Mouse (Mus musculus): Measurements from ENCODE around the gene Bcar3.

Gene Bcar3

DNA sequence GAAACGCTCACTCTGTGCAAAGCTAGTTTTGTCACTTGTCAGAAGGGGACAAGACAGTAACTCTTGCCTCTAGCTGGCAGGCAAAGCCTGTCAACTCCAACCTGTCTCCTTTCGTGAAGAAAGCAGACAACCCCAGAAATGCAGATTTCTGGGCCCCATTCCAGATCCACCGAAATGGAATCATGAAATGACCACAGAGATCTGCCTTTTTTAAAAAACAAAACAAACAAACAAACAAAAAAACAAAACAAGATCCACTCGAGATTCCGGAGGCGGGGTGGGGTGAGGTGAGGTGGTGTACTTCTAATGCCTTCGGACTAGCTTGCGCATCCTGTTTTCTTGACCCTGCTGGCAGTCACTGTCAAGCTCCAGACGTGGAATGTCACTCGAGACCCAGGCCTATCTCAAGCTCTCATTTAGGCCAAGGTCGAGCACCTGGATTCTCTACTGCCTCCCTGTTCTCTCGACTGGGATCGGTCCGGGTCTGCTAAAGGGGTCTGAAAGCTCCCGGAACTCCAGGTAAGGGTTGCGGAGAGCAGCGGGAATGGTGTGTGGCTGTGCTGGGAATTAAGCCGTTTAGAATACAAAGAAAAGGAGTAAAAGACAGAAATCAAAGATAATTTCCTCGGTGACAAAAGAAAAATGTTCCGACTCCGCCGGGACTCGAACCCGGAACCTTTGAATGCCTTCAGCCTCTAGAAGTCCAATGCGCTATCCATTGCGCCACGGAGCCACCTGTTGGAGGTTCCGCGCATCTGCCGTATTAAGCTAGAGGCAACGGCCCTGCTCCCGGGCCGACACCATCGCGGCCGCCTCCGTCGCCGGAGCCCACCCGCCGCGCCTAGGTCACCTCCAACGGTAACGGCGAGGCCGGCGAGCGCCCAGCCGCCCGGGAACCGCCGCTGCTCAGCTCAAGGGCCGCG, 1.4 kb upstream of the Bcar3 start:
- peak; percentile 91 for DNase-seq

DNA sequence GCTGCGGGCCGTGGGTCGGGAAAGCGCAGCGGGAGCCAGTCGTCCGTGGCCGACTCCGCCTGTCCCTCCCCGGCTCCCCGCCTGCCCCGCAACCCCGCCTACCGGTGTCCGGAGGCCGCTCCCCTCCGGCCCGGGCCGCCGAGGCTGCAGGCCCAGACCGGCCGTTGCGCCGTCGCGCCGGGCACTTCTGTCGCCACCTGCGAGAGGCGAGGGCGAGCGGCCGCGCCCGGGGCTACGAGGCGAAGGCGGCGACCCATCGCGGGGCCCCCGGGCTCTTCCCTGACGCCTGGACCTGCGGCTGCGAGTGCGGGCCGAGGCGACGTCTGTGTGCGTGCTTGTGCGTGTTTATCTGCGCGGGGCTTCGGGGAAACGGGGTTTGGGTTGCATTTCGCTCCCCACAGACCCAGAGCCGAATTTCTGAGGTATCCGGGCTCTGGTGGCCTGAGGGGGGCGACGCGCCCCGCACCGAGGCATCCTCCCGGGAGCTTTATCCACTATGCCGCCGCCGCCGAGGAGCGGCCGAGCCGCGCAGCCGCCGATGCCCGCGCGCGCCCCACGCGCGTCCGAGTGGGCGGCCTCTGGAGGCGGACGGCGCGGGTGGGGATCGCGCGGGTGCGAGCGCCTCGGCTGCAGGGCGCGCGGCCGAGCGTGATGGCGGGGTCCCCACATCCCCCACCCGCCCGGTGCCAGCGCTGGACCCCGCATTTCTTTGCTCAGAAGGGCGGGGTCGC, 548 bp upstream of the Bcar3 start:
- peak; percentile 89 for DNase-seq

DNA sequence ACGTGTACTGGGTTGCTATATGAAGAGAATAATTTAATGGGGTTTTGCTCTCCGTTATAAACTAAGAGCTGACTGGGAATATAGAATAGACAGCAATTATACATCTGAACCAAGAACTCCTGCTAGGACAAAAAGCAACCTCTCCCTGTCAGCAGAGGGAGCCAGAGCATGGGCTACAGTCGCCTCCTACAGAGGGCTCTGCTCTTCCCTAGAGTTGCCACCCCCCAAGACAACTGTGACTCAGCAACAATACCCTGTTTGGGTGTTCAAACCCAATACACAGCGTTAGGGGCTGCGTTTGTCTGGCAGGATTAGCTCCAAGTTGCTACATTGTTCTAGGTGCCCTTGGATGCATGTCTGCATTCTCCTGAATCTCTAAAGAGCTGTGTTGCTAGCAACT, 1.6 kb downstream of the Bcar3 start:
- peak; percentile 78 for DNase-seq

DNA sequence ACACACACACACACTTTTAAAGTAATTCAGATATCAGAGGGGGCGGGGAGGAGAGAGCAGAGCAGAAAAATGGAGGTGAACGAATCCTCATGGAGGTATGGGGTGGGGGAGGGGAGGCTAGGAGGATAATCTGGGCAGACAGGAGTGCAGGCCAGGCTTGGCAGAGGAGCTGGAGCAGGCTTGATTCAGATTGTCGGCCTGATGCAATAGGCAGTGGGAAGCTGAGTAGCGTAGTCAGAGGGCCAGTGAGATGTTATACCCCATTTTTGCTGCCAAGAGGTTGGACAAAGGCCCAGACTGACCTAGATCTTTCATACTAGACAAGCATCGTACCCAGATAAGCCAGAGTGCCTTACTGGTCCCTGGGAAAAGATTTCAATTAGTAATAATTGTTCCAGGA, 3.0 kb downstream of the Bcar3 start:
- DNase-seq = no peak

DNA sequence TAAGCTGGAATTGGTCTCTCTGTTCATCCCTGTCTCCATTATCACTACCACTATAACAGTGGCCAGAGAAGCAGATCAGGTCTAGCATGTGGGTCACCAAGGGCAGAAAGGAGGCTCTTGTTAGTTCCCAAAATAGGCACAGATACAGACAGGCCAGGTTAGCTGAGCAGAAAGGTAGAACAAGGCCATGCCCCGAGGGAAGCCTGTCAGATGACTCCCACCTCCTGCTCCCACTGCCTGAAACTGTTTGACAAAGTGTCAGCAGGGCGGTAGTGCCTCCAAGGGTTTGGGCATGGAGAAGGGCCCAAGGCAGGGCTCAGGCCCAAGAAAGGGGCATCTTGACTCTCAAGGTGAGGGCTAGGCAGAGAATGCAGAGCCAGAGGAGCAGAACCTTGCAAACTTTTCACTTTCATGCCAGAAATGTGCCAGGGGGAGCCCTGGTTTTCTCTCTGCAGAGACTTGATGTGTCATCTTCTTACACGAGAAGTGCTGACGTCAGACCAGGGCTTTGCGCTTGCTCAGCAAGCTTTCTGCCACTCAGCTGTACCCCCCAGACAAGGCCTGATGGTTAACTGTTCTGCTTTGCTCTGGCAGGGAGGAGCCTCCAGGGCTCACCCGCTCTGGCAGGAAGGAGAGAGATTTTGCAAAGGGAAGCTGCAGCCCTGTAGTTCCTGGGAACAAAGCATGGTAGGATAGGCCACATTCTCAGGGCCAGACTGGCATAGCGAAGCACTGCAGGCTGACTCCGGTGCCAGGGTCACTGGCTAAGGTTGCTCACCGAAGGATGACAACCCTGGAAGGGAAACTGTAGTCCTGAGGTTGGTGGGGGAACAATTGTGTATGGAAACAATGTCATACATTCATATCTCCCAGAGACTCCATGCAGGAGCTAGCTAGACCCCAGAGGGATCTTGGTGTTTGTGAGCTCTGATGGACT, 7.3 kb downstream of the Bcar3 start:
- DNase-seq = peak; percentile 46

DNA sequence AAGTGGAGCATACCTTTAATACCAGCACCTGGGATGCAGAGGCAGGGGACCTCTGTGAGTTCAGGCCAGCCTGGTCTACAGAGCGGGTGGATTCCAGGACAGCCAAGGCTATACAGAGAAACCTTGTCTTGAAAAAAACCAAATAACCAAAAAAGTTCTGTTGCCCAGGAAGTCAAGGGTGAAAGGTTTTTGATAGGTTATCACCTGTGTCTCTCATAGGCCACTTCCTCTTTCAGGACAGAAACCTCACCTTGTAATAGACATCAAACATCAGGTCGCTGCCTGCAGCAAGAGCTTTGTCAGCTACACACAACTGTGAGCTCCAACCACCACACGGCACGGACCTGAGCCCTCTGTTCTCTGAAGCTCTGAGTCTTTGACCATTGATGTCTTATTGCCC, 10.6 kb downstream of the Bcar3 start:
- no peak for DNase-seq

DNA sequence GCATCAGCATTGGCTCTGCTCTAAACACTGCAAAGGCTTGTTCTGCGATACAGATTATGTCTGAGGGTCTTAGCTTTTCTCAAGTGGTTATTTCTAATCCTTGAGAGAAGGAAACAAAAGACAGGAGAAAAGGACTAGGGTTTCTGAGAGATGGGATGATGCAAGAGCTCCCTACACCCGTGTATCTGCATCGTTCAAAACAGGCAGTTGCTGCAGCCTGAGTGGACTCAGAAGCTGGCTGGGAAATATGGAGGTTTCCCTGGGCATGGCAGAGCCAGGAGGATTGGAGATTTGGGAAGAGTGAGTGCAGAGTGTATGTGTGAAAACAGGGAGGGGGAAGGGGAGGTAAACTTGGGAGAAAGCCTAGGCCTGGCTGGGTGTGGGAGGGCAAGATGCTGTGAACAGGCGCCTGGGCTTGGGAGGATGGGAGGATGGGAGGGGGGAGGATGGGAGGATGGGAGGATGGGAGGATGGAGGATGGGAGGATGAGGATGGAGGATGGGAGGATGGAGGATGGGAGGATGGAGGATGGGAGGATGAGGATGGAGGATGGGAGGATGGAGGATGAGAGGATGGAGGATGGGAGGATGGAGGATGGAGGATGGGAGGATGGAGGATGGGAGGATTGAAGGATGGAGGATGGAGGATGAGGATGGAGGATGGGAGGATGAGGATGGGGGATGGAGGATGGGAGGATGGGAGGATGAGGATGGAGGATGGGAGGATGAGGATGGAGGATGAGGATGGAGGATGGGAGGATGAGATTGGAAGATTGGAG, 14.1 kb downstream of the Bcar3 start:
- DNase-seq = no peak

DNA sequence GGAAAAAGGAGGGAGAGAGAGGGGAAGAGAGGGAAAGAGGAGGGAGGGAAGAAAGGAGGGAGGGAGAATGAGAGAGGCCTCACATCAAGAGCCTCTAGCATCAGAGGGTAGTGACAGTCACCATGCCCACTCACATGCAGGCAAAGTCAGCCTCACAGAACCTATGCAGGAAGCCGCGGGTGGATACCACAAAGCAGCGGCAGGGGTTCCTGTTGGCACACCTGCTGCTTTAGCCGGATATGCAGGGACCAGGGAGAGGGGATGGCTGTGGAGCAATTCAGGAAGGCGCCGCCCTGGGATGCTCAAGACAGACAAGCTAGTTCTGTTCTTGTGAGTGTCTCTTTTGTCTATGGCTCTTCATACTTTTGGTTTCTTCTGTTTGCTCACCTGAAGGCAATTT, 15.0 kb downstream of the Bcar3 start:
- no peak for DNase-seq

DNA sequence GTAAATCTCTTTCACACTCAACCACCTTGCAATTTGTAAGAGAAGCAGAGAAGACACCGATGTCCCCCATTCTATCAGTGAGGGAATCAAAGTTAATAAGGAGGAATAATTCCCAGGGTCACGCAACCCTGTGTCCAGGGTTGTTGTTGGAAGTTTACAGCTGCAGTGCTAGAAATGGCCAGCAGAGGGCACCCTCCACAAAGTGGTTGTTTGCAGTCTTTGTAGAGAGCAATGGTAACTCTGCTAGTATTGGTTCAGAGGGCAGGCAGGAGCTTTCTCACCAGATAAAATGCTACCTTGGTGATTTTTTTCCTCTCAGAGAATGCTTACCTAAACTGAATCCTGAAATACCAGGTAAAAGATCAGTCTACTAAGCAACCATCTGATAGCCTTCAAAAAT, 18.1 kb downstream of the Bcar3 start:
- peak; percentile 81 for DNase-seq

DNA sequence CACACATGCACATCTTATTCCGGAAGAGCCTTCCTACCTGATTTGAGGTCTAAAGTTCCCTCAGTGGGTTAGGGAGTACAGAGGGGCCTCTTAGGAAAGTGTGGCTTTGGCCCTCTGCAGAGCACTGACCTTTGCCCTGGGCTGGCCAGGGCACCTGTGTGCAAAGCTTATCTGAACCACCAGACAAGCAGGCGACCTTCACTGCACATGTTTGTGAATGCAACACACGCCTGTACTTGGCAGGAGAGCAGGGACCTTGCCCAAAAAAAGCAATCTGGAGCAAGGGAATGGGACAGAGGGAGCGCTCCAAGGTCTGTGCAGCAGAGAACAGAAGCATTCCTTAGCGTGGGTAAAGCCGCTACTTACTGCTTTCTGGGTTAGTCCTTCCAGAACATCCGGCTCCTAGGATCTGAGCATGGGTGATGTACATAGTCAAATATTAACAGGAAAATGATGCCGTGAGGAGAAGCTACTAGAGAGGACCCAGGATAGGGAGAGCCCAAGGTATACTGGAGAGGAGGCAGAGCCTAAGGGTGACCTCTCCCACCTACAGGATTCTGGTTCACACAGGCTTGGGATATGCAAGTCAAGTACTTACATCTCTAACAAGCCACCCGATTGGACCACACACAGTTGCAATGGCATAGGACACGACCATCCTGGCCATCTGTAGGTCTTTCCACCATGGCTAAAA, 19.1 kb downstream of the Bcar3 start:
- peak; percentile 45 for DNase-seq

DNA sequence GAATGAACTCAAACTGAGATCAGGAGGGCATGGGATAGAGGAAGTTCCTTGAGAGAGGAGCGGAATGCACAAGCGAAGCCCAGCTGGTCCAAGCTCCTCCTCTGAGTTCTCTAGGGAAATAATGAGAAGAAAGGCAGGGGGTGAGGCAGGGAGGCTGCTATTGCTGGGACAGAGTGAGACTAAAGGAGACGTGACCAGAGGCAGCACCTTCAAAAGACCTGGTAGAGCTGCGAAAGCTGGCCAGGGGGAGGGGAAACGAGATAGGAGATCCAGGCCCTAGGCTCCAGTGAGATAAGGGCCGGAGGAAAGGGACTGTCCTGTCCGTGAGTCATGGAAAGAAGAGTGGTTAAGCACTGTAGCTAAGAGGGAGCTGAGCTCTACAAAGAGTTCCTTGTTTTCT, 20.0 kb downstream of the Bcar3 start:
- no peak for DNase-seq

DNA sequence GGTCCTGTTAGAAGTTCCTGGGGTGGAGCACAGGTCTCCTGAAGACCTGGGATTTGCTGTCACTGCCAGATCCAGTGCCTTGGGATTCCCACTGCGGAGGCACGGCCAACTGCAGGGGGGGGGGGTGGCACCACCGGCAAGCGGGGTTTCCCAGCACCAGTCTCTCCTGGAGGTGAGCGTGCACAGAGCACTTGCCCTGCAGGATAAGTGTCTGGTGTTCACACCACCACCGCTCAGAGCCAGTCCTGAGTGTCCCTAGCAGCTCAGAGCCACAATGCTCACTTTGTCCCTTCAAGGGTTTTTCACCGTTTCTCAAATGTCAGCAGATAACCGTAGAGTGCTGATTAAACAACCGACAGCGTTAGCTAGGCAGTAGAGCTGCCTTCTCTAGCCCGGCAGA, 22.7 kb downstream of the Bcar3 start:
- no peak for DNase-seq

DNA sequence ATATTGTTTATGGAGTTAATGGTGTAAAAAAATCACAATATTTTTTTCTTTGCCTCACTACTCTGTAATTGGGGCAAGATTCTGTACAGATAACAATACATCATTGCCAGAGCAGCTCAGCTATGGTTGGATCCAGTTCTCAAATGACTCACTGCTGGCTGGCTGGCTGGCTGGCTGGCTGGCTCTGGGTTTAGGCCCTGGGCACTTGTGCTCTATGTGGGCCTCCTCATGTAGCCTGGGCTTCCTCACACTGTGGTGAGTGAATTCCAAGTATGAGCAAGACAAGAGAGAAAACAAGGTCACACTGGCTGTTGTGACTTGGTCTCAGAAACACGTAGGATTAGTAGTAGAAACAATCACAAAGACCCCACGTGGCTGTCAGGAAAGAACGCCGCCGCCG, 23.4 kb downstream of the Bcar3 start:
- no peak for DNase-seq

DNA sequence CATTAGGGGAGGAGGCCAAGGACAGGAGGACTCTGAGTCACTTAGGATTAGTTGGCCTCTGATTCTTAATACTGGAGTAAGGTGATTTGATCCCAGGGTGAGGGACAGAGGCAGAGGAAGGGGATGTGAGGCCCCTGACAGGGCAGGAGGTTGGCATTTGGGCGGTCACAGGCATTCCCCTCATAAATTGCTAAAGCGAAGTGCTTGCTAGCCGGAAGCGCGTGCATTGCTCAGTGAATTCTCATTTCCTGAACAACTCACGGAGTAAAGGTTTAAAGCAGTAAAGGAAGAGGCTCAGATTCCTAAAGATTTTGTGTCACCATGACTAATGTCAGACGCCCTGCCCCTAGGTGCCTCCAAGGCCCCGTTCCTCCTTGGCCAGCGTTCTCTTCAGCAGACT, 28.3 kb downstream of the Bcar3 start:
- DNase-seq = no peak

DNA sequence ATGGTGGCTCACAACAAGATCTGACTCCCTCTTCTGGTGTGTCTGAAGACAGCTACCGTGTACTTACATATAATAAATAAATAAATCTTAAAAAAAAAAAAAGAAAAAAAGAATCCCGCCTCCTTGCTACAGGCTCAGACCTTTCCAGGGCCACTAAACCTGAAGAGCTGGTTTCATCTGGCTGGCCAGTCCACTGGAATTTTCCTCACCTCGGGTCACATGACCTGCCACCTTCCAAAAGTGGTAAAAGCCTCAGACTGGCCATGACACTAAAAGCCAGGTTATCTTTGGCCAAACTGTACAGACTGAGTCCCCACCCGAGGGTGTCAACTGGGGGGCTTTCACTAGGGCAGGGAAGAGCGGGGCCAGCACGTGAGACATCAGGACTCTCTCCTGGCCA, 29.9 kb downstream of the Bcar3 start:
- DNase-seq = no peak

DNA sequence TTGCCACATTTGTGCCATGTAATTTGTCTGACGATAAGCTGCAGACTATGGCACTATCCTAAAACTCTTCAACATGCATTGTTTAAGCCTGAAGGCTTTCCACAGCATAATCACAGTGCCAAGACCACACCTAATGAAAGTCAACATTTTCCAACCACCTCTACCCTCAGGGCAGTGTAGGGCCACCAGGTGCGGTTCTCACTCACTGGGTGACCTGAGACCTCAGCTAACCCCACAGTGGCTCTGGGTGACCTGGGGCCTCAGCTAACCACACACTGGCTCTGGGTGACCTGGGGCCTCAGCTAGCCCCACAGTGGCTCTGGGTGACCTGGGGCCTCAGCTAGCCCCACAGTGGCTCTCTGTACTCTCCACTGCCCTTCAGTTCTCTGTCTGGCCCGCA, 30.6 kb downstream of the Bcar3 start:
- no peak for DNase-seq

DNA sequence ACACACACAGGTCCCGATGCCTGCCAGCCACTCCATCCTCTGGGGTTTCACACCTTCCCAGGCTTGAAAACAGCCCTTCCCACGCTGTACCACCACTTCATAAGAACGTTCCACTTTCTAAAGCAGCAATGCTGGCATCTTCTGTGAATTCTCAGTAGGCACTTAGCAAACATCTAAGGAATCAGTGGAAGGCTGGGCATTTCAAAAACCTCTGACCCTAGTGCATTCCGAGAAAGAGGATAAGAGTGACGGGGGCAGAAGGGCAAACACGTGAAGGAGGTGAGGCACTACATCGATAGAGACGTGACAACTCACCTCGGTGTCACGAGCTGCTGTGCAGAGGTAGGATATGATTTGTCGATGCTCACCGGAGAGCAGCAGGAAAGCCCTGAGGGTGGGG, 36.5 kb downstream of the Bcar3 start:
- DNase-seq = no peak

DNA sequence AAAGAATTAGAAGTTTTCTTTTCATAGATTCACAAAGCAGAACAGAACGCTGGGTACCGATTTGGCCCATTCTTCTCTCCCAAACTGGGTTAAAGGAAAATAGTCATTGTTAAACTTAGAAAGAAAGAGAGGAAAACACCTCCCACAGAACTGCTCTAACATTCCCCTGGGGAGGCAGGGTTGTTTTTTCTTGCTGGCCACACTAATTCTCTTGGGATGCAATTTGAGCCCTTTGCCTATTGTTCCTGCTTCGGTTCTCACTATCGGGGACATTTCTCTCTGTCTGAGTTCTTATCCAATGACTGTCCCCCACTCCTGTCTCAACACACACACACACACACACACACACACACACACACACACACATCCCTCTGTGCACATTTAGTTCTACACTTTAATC, 39.6 kb downstream of the Bcar3 start:
- no peak for DNase-seq

DNA sequence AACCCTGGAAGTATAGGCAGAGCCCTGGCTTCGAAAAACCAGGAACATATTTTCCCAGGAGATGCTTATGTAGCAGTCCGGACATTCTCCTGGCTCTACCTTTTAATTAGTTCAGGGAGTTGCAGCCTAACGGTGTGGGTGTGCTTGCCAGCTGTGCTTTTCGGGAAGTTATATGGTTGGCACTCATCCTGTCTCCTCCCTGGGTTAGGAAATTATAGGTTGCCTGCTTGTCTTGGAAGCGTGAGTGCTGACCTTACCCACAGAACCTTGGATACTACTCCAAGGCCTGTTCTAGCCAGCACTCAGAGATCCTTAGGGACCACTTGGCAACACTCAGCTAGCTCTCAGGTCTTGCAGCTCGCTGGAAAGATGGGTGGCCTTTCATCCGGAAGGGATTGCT, 40.0 kb downstream of the Bcar3 start:
- DNase-seq = no peak

DNA sequence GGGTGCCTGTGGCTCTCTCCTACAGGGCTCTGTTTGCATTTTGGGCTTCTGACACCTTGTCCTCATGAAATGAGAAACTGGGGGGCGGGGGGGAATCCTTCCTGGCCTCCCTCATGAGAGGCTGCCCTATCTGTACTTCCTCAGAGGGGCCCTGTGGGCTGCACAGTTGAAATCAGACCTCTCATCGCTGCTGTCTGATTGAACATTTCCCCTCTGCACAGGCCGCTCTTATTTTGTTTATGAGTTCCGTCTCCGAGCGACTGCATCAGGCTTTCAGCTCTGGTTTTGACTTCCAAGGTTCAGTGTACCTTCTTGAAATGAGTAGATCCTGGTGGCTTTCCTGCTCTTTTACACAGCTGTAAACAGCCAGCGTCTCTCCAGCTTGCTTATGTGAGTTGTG, 40.4 kb downstream of the Bcar3 start:
- DNase-seq = no peak

DNA sequence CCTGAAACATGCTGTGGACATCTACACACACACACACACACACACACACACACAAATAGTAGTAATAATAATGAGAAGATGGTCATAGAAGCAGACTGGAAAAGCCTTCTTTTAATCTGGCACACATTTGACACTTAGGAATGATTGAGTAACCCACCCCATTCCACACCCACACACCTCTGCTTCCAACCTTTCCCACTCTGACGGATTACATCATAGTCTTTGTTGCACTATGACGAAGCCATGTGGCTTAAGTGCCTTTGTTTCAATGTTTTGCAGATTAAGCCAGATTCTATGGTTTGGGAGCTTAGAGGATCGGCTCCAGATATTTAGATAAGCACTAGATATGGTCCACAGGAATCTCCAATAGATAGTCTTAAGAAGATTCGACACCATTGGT, 42.1 kb downstream of the Bcar3 start:
- no peak for DNase-seq

DNA sequence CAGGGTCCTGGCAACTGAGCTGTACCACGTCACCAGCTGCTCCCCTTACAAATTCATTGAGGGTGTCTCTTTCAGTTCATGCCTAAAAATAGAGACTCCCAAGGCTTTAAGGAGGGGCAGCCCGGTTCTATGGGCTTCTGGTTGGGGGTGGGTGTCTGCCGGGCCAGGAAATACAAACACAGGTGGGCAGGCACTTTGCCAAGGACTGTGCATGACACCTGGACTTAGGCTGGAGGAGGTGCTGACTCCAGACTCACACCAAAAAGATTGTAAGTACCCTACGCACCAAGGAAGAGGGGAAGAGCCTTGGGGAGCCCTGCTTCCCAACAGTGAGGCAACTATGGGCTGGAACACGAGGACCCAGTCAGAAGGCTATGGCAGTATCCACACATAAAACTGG, 44.1 kb downstream of the Bcar3 start:
- no peak for DNase-seq
